Mouse (Mus musculus) G1E (cell line): ENCODE measurements at regions not wholly inside any gene's neighbourhood (a gene's known extent, or its start where the extent isn't known, plus 50 kb on each side); places are given as distances from the start of the nearest gene placed in this dataset.

Experiments
- ATAC-seq: 2 replicates; pipeline ENCODE4 v1.8.0; 2016; ENCODE audit warnings: mild to moderate bottlenecking; ENCODE audit not compliant: insufficient number of reproducible peaks, poor library complexity, low FRiP score, severe bottlenecking; ENCODE audit errors: extremely low read depth
- DNase-seq: peaks from one replicate; pipeline ENCODE4 v3.0.0; 2012; ENCODE audit warnings: low spot score
- H3K27me3 ChIP-seq: 2 replicates; pipeline ENCODE4 v1.6.1; 2012; ENCODE audit warnings: mild to moderate bottlenecking, low read length, inconsistent platforms; ENCODE audit not compliant: insufficient read depth
- H3K36me3 ChIP-seq: replicated peaks from 2 replicates; pipeline ENCODE3; 2012; ENCODE audit warnings: mild to moderate bottlenecking, inconsistent platforms
- H3K4me1 ChIP-seq: 2 replicates; pipeline ENCODE4 v1.6.1; 2012; ENCODE audit warnings: low read depth, low read length, inconsistent platforms, mixed read lengths; ENCODE audit not compliant: insufficient read depth
- H3K4me3 ChIP-seq: 2 replicates; pipeline ENCODE4 v1.5.1; 2012; ENCODE audit warnings: low read depth, mild to moderate bottlenecking, inconsistent platforms, low read length, moderate library complexity, mixed read lengths
- H3K9me3 ChIP-seq: replicated peaks from 2 replicates; pipeline ENCODE4 v1.6.1; 2012; ENCODE audit warnings: inconsistent platforms
- CTCF ChIP-seq: IDR thresholded peaks from 2 replicates; pipeline ENCODE4 v1.5.1; 2012; ENCODE audit warnings: low read depth, low read length, inconsistent platforms, mixed read lengths
- GATA1 ChIP-seq: IDR thresholded peaks from 2 replicates; pipeline ENCODE4 v1.6.1; 2012; ENCODE audit warnings: borderline replicate concordance, low read length, inconsistent platforms, mixed read lengths
- GATA2 ChIP-seq: IDR thresholded peaks from 2 replicates; pipeline ENCODE4 v1.6.1; 2012; ENCODE audit warnings: low read depth, low read length, inconsistent platforms, borderline replicate concordance
- POLR2AphosphoS5 ChIP-seq: IDR thresholded peaks from 2 replicates; pipeline ENCODE4 v1.6.1; 2012; ENCODE audit warnings: low read depth, low read length, inconsistent platforms; ENCODE audit not compliant: insufficient replicate concordance
- TAL1 ChIP-seq: conservative IDR thresholded peaks from 2 replicates; pipeline ENCODE4 v1.6.1; 2012; ENCODE audit warnings: low read depth, low read length, inconsistent platforms, mixed read lengths

DNA sequence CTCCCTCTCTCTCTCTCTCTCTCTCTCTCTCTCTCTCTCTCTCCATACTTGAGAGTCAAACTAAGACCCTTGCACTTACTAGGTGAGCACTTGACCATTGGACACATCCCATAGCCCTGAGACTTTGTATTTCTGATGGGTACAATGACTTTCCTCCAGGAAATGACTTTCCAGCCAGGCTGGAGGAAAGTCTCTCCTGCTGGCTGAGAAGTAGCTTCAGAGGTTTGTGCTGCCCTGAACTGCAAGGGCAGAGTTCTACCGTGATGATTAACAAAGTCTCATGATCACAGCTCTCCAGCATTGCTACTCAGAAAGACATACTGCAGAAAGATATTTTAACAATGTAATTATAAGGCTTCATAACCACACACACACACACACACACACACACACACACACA, 98.2 kb upstream of the Pcdh8 start:
- Histone ChIP-seq H3K4me3 (no peak overlapping the region), H3K4me1 (no peaks in the 10 kb centered on the region), H3K27me3 (no peaks in the 10 kb centered on the region), H3K9me3 (peaks cover 34% of the 10 kb centered on the region), H3K36me3 (no peaks in the 10 kb centered on the region)
- ATAC-seq (no peak), DNase-seq (no peak)
- TF ChIP-seq CTCF (no peak), GATA2 (no peak), GATA1 (no peak), POLR2AphosphoS5 (no peak), TAL1 (no peak)

DNA sequence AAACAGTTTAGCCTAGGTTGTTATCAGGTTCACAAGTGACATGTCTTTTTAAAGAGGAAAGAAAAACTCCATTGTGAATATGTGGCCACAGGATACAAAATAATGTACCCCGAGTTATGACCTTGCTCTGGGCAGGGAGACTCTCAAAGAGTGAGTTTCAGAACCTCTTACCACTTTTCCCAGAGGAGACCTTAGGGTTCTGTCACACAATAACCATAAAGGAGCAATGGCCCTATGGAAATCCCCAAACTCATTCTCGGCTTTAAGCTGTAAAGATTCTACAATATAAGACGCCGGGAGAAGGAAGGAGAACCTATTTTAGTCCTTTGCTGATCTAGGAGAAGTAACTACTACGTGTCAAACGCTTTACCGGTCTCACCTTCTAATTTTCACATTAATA, 85.1 kb upstream of the Pcdh8 start:
- Histone ChIP-seq H3K9me3 (peaks cover 32% of the 10 kb centered on the region), H3K4me1 (no peaks in the 10 kb centered on the region), H3K36me3 (no peaks in the 10 kb centered on the region), H3K27me3 (no peaks in the 10 kb centered on the region), H3K4me3 (no peak overlapping the region)
- DNase-seq (no peak), ATAC-seq (no peak)
- no peak for TF ChIP-seq GATA1
- TF ChIP-seq TAL1 = no peak
- TF ChIP-seq GATA2 = no peak
- TF ChIP-seq POLR2AphosphoS5 = no peak
- no peak for TF ChIP-seq CTCF

DNA sequence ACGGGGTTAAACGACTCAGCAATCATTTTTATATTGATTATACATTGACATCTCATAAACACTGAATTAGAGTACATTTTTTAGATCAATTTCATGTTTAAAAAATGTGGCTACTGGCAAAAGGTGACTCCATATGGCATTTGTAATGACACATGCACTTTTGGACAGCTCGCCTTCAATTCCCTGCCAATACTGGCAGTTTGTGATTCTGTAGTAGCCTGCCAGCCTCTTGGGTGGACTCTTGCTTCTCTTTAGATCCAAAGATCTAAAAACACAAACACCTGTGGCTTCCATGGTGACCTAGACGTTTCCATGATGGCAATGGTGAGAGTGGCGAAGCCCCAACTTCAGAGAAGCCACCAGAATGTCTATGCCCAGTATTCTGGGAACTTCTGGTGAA, 83.1 kb upstream of the Pcdh8 start:
- ATAC-seq (no peak), DNase-seq (no peak)
- Histone ChIP-seq H3K4me1 (no peaks in the 10 kb centered on the region), H3K4me3 (no peak overlapping the region), H3K36me3 (no peaks in the 10 kb centered on the region), H3K9me3 (peaks cover 50% of the 10 kb centered on the region), H3K27me3 (no peaks in the 10 kb centered on the region)
- TF ChIP-seq GATA2 (no peak), POLR2AphosphoS5 (no peak), CTCF (no peak), GATA1 (no peak), TAL1 (no peak)

DNA sequence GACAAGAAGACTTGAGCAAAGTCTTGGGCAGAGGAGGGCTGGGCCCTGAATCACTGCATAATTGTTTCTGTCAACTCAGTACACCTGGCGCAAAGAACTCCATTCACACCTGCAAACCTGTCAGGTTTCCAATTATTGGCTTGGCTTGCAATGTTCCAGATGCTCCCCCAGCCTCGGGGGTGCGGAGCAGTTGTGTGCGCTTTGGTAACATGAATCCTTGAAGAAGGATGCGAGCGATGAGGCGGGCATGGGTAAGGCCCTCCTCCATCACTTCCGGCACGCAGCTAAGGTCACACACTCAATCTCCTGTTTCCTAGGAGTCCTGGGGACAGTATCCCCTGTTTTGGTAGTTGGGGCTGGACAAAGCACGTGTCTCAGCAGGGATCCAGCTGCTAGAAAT, 81.6 kb upstream of the Pcdh8 start:
- ATAC-seq = no peak
- no peaks in the 10 kb centered on the region for H3K27me3 ChIP-seq
- DNase-seq = no peak
- H3K36me3 ChIP-seq = no peaks in the 10 kb centered on the region
- H3K9me3 ChIP-seq = peaks cover 50% of the 10 kb centered on the region
- TF ChIP-seq GATA2 = no peak
- no peak for TF ChIP-seq GATA1
- TF ChIP-seq POLR2AphosphoS5 = no peak
- TF ChIP-seq TAL1 = no peak
- TF ChIP-seq CTCF = no peak
- no peaks in the 10 kb centered on the region for H3K4me1 ChIP-seq
- no peak overlapping the region for H3K4me3 ChIP-seq

DNA sequence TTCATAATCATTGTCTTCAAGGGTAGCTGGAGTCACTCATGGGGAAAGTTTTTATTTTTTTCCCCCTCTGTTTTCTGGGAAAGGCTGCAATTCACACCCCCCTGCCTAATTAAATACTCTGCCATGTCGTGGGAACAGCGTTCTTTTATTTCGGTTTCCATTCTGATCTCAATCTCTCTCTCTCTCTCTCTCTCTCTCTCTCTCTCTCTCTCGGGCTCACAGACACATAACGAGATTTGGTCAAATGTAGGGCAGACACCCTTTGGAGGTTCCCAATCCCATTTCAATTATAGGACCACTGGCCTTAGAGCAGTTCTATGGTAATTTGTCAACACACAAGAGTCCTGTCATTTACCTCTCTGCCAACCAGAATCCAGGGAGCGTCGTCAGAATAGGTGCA, 80.7 kb upstream of the Pcdh8 start:
- no peaks in the 10 kb centered on the region for H3K27me3 ChIP-seq
- H3K4me1 ChIP-seq = no peaks in the 10 kb centered on the region
- DNase-seq = no peak
- no peaks in the 10 kb centered on the region for H3K36me3 ChIP-seq
- H3K4me3 ChIP-seq = no peak overlapping the region
- ATAC-seq = no peak
- TF ChIP-seq POLR2AphosphoS5 = no peak
- TF ChIP-seq GATA2 = no peak
- TF ChIP-seq GATA1 = no peak
- no peak for TF ChIP-seq TAL1
- H3K9me3 ChIP-seq = peaks cover 53% of the 10 kb centered on the region

DNA sequence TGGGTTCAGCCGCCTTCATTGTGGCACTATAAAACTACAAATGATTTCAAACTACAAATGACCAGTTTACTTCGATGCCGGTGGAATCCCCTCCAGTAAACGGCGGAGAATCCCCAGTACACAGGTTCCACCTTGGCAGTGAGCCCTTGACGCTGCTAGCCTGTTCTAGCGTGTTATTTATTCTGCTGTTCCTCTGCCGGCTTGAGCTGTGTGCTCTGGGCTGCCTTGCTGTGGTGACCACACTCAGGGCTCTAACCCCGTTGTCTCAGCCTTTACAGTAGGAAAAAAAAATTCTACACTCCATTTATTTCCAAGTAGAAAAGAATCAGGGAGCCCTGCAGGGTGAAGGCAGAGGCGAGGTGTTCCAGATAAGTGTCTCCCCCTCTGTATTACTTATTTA, 80.1 kb upstream of the Pcdh8 start:
- ATAC-seq = no peak

More for the DNA sequence above, 80.1 kb upstream of the Pcdh8 start:
- H3K36me3 ChIP-seq = no peaks in the 10 kb centered on the region
- TF ChIP-seq GATA2 (no peak), TAL1 (no peak), CTCF (no peak), POLR2AphosphoS5 (no peak), GATA1 (no peak)
- no peaks in the 10 kb centered on the region for H3K27me3 ChIP-seq
- no peak for DNase-seq
- H3K9me3 ChIP-seq = peaks cover 57% of the 10 kb centered on the region
- H3K4me3 ChIP-seq = no peak overlapping the region
- no peaks in the 10 kb centered on the region for H3K4me1 ChIP-seq
